Mouse (Mus musculus) embryonic facial prominence, embryonic 10.5 days (tissue): ENCODE results near the gene Lamp2. TPM values are rescaled to one million over a fixed set of nuclear protein-coding genes. Genes with fewer than 3 reads are reported as not detected.

Experiments used
- DNase-seq: peaks from one replicate; pipeline ENCODE4 v3.0.0-alpha.2; 2017; ENCODE audit warnings: low spot score
- H3K27ac ChIP-seq: fragments of 300-500 bp; sonication (generic); replicated peaks from 2 replicates; pipeline ENCODE4 v1.5.1; 2016; ENCODE audit warnings: mild to moderate bottlenecking
- H3K27me3 ChIP-seq: fragments of 300-500 bp; sonication (generic); replicated peaks from 2 replicates; pipeline ENCODE4 v1.6.1; 2016; ENCODE audit warnings: low read depth, mild to moderate bottlenecking; ENCODE audit not compliant: poor library complexity, severe bottlenecking
- H3K36me3 ChIP-seq: fragments of 300-500 bp; sonication (generic); replicated peaks from 2 replicates; pipeline ENCODE4 v1.6.1; 2016; ENCODE audit warnings: mild to moderate bottlenecking, moderate library complexity
- H3K4me1 ChIP-seq: fragments of 300-500 bp; sonication (generic); 2 replicates; pipeline ENCODE4 v1.6.1; 2016
- H3K4me3 ChIP-seq: fragments of 300-500 bp; sonication (generic); 2 replicates; pipeline ENCODE4 v1.5.1; 2016; ENCODE audit warnings: mild to moderate bottlenecking, moderate library complexity
- H3K9me3 ChIP-seq: fragments of 300-500 bp; sonication (generic); 2 replicates; pipeline ENCODE4 v1.6.1; 2016; ENCODE audit warnings: mild to moderate bottlenecking
- WGBS: fragments of 180-500 bp; shearing (Covaris S2); methylation state at CpG from one replicate; pipeline ENCODE4 v1.1.7; 2016; 5-methylcytosine and 5-hydroxymethylcytosine counted together
- polyA plus RNA-seq: library from polyadenylated mRNA; unstranded; fragments of >200 nt; fragmentation: Nextera tagmentation; extraction: Ambion mirVana; gene quantifications from 2 replicates; pipeline ENCODE4 v1.2.1, GENCODE M21; 2016

Lamp2 gene
- polyA plus RNA-seq, 1 experiment from 2014 or later, result 68.3 TPM

DNA sequence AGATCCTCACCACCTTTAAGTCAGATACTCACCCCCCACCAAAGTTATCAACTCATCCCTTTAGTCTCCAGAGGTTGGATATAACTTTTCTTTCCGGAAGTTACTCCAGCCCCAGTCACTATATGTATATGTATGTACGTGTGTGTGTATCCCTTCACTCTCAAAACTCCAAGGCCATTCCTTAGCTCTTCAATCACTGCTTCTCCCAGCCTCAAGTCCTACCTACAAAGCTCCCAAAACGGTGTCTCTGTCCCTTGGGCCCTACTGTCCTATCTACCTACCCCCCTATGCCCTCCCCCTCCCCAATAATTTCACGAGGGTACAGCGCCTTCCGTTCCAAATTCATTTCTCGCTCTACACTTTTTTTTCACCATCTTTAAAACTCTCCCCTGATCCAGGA lies 780 bp downstream of the Lamp2 start:
- no peaks in the 10 kb centered on the region for H3K27me3 ChIP-seq
- H3K27ac ChIP-seq, result peak overlapping the region; percentile 84; the same call in 1 of the 2 replicates
- no peaks in the 10 kb centered on the region for H3K4me1 ChIP-seq
- 24% methylated on average over 7 of the region's 7 CpGs for WGBS
- H3K36me3 ChIP-seq, result peaks cover 22% of the 10 kb centered on the region
- DNase-seq, result no peak
- no peaks in the 10 kb centered on the region for H3K9me3 ChIP-seq
- peak overlapping the region; percentile 72 for H3K4me3 ChIP-seq

DNA sequence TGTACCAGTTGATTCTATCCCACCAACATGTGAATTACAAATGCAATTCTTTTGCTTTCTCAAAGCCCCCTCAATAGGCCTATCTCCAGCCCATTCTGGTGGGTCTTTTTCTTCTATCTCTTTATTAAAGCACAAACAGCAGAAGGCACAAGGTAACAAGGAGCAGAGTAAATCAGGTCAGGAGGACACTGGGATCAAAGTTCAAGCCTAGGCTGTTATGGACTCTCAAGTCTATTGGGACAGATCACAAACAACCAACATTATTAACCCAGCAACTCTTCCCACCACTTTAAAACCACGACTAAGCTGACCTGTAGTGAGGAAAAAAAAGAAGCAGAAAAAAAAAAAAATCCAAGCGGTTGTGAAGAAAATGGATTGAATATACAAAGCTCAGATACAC lies 1.4 kb downstream of the Lamp2 start:
- 34% methylated on average over 2 of the region's 2 CpGs for WGBS
- Histone ChIP-seq H3K27me3 (no peaks in the 10 kb centered on the region), H3K9me3 (no peaks in the 10 kb centered on the region), H3K4me1 (no peaks in the 10 kb centered on the region), H3K27ac (no peak overlapping the region), H3K4me3 (peak overlapping the region; percentile 72), H3K36me3 (peaks cover 28% of the 10 kb centered on the region)
- DNase-seq, result no peak

GRCm38 (mm10) chrX:38453924-38454323 lies 2.3 kb downstream of the Lamp2 start:
- no peak for DNase-seq
- H3K4me3 ChIP-seq, result no peak overlapping the region
- H3K27me3 ChIP-seq, result no peaks in the 10 kb centered on the region
- no peaks in the 10 kb centered on the region for H3K9me3 ChIP-seq
- 88% methylated on average over 5 of the region's 5 CpGs for WGBS
- H3K27ac ChIP-seq, result no peak overlapping the region
- H3K4me1 ChIP-seq, result no peaks in the 10 kb centered on the region
- peaks cover 38% of the 10 kb centered on the region for H3K36me3 ChIP-seq

GRCm38 (mm10) chrX:38450476-38450875 lies 5.8 kb downstream of the Lamp2 start:
- Histone ChIP-seq H3K36me3 (peaks cover 40% of the 10 kb centered on the region), H3K4me1 (no peaks in the 10 kb centered on the region), H3K27me3 (no peaks in the 10 kb centered on the region), H3K9me3 (no peaks in the 10 kb centered on the region), H3K4me3 (no peak overlapping the region), H3K27ac (no peak overlapping the region)
- no peak for DNase-seq
- 89% methylated on average over 6 of the region's 6 CpGs for WGBS

DNA sequence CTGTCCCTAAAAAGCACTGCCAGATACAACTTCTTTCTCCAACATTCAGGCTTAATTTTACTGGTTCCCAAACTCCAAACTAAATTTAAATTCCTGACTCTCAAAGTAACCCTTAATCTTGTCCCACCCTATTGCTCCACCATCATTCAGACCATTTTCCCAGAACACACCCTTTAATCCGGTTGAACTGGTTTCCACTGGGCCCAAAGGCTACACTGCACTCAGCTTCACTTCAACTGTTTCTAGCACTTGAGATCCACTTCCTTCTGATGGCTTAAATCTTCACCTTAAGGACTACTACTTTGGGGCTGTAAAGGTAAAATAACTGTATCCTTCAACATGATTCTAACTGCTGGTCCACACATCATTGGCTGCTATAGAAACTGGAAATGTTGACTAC lies 10.5 kb downstream of the Lamp2 start:
- Histone ChIP-seq H3K27me3 (no peaks in the 10 kb centered on the region), H3K36me3 (peaks cover 25% of the 10 kb centered on the region), H3K27ac (no peak overlapping the region), H3K4me3 (no peak overlapping the region), H3K4me1 (no peaks in the 10 kb centered on the region), H3K9me3 (no peaks in the 10 kb centered on the region)
- WGBS, result 83% methylated on average over 1 of the region's 1 CpGs
- DNase-seq, result no peak

- Histone ChIP-seq H3K4me3 (no peak overlapping the region), H3K36me3 (peaks cover 14% of the 10 kb centered on the region), H3K27ac (no peak overlapping the region), H3K27me3 (no peaks in the 10 kb centered on the region), H3K9me3 (no peaks in the 10 kb centered on the region), H3K4me1 (no peaks in the 10 kb centered on the region)
- no peak for DNase-seq
- 86% methylated on average over 1 of the region's 1 CpGs for WGBS
These were observed 13.8 kb downstream of the Lamp2 start for GRCm38 (mm10) chrX:38442425-38442824.

- no peak overlapping the region for H3K4me3 ChIP-seq
- peaks cover 28% of the 10 kb centered on the region for H3K36me3 ChIP-seq
- DNase-seq, result no peak
- H3K4me1 ChIP-seq, result no peaks in the 10 kb centered on the region
- no peaks in the 10 kb centered on the region for H3K27me3 ChIP-seq
- no peaks in the 10 kb centered on the region for H3K9me3 ChIP-seq
- WGBS, result 78% methylated on average over 2 of the region's 2 CpGs
- no peak overlapping the region for H3K27ac ChIP-seq
These were observed 16.6 kb downstream of the Lamp2 start for GRCm38 (mm10) chrX:38439629-38440028.

GRCm38 (mm10) chrX:38438147-38438791 lies 18.0 kb downstream of the Lamp2 start:
- H3K9me3 ChIP-seq, result no peaks in the 10 kb centered on the region
- WGBS, result 58% methylated on average over 7 of the region's 7 CpGs
- H3K4me1 ChIP-seq, result no peaks in the 10 kb centered on the region
- H3K36me3 ChIP-seq, result peaks cover 28% of the 10 kb centered on the region
- no peak overlapping the region for H3K27ac ChIP-seq
- no peaks in the 10 kb centered on the region for H3K27me3 ChIP-seq
- DNase-seq, result peak; percentile 68
- no peak overlapping the region for H3K4me3 ChIP-seq

- 86% methylated on average over 4 of the region's 4 CpGs for WGBS
- no peak overlapping the region for H3K4me3 ChIP-seq
- DNase-seq, result no peak
- H3K27ac ChIP-seq, result no peak overlapping the region
- H3K4me1 ChIP-seq, result no peaks in the 10 kb centered on the region
- H3K9me3 ChIP-seq, result no peaks in the 10 kb centered on the region
- no peaks in the 10 kb centered on the region for H3K27me3 ChIP-seq
- H3K36me3 ChIP-seq, result peaks cover 58% of the 10 kb centered on the region
These were observed 26.8 kb downstream of the Lamp2 start for GRCm38 (mm10) chrX:38429455-38429854.

DNA sequence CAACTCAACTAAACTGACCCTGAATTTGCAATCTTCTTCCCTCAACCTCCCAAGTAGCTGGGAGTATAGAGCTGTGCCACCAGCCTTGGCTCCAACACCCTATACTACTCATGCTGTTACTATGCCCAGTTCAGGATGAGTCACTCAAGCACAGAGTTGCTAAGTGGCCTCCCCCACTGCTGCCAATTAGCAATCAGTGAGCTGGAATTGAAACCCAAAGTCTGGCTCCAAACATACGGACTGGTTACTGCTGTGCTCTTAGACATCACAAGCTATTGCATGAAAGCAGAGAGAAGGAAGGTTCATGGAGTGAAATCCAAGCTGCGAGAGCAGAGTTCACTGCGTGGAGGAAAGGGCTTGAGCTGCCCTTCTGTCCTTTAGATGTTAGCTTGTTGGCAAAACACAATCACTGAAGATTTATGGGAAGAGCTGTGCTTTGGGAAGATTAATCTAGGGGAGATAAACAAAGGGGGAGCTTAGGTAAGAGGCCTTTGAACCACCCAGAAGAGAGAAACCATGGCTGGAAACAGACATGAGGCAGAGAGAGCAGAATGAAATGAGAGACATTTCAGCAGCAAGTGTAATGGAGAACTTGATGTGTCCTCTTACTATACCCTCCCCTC lies 27.3 kb downstream of the Lamp2 start:
- H3K36me3 ChIP-seq, result peaks cover 63% of the 10 kb centered on the region
- no peak overlapping the region for H3K4me3 ChIP-seq
- 90% methylated on average over 3 of the region's 3 CpGs for WGBS
- H3K27me3 ChIP-seq, result no peaks in the 10 kb centered on the region
- H3K4me1 ChIP-seq, result no peaks in the 10 kb centered on the region
- no peak overlapping the region for H3K27ac ChIP-seq
- no peak for DNase-seq
- no peaks in the 10 kb centered on the region for H3K9me3 ChIP-seq

DNA sequence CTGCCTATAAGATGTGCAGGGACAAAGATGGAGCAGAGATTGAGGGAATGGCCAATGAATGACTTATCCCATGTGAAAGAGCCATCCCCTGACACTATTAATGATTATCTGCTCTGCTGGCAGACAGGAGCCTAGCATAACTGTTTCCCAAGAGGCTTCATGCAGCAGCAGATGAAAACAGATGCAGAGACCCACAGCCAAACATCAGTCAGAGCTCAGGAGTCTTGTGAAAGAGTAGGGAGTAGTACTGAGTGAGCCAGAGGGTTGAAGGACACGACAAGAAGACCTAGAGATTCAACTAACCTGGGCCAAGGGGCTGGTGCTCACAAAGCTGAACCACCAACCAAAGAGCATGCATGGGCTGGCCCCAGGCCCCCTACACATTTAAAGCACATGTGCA lies 30.2 kb downstream of the Lamp2 start:
- Histone ChIP-seq H3K27ac (no peak overlapping the region), H3K36me3 (peaks cover 66% of the 10 kb centered on the region), H3K4me3 (no peak overlapping the region), H3K4me1 (no peaks in the 10 kb centered on the region), H3K9me3 (no peaks in the 10 kb centered on the region), H3K27me3 (no peaks in the 10 kb centered on the region)
- no peak for DNase-seq
- WGBS, result 100% methylated on average over 1 of the region's 1 CpGs

DNA sequence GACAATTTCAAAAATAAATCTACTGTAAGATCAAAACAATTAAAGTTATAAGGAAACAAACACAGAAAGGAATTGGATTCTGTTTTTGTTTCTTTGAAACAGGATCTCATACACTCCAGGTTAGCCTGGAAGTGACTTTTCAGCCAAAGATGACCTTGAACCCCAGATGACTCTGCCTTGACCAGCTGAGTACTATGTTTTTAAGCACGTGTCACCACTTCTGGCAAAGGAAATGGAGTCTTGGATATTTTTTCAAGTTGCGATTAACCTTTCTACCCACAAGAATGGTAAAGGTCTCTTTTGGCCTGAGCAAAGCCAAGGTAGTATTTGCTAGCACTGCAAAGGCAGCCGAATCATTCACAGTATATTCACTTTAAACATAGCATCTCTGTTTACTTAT lies 33.2 kb downstream of the Lamp2 start:
- WGBS, result 82% methylated on average over 3 of the region's 3 CpGs
- no peak for DNase-seq
- Histone ChIP-seq H3K27ac (no peak overlapping the region), H3K4me1 (no peaks in the 10 kb centered on the region), H3K4me3 (no peak overlapping the region), H3K9me3 (no peaks in the 10 kb centered on the region), H3K27me3 (no peaks in the 10 kb centered on the region), H3K36me3 (peaks cover 38% of the 10 kb centered on the region)

- Histone ChIP-seq H3K4me1 (no peaks in the 10 kb centered on the region), H3K4me3 (no peak overlapping the region), H3K36me3 (peaks cover 32% of the 10 kb centered on the region), H3K27me3 (no peaks in the 10 kb centered on the region), H3K27ac (no peak overlapping the region), H3K9me3 (no peaks in the 10 kb centered on the region)
- 78% methylated on average over 3 of the region's 3 CpGs for WGBS
- DNase-seq, result no peak
These were observed 33.9 kb downstream of the Lamp2 start for GRCm38 (mm10) chrX:38422396-38422795.
